Comparison of ENCODE assay signal across 8 mouse cellular contexts in the genomic region with DNA sequence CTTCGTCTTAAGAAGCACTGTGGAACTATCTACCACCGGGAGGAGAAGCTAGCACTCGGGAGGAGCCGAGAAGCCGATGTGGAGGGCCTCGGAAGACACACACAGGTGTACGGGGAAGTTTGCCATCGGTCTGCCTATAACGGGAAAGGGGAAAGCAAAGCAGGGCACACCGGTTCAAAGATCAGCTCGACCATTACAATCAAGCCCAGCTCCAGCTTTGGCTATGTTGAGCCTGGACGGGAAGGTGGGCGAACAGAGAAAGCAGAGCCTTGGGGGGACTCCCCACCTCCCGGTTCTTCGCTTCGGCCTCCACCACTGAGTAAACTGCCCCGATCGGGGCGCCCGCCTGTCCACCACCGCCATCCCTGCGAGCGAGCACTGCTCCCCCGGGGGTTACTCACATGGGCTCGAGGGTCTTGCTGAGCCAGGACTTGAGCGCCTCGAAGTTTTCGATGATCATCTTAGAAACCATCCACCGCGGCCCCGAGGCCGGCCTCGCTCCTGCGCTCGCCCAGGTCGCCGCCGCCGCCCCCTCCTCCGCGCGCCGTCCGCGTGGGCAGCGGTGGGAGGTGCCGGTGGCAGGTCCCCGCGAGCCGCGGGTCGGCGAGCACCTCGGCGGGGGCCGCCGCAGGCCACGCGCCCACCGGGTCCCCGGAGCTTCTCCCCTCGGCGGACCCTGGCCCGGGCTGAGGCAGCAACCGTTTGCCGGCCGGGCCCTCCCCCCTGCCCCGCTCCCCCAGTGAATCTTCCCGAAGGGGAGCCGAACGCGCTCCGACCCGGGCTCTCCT. TPM values are rescaled to one million over a fixed set of nuclear protein-coding genes. Genes with fewer than 3 reads are reported as not detected.
A peak's percentile ranks its signal among the peaks of the same experiment; 100 is the strongest.
DNase-seq lines count a peak whose midpoint lies in the region; ATAC-seq and TF ChIP-seq lines count a peak whose summit lies in the region.

No protein-coding gene starts in this region.

- H3K4me3 ChIP-seq in G1E (ENCODE audit: low read depth, low read length), result peak overlapping the region; percentile 86
- H3K4me3 ChIP-seq in embryonic facial prominence, embryonic 12.5 days, result peak overlapping the region; percentile 98
- peak overlapping the region; percentile 80 for H3K4me3 ChIP-seq in macrophage (ENCODE audit: inconsistent target)

- H3K9me3 ChIP-seq in G1E (replicated peaks), result no peaks in the 10 kb centered on the region
- no peaks in the 10 kb centered on the region for H3K9me3 ChIP-seq in embryonic facial prominence, embryonic 12.5 days

- peaks cover 51% of the 10 kb centered on the region for H3K79me2 ChIP-seq in macrophage (ENCODE audit: inconsistent target)

- no peak for TF ChIP-seq CTCF in G1E (IDR thresholded peaks at IDR 0.05; ENCODE audit: low read depth, low read length)

- H3K36me3 ChIP-seq in G1E (replicated peaks), result peaks cover 20% of the 10 kb centered on the region
- H3K36me3 ChIP-seq in embryonic facial prominence, embryonic 12.5 days, result no peaks in the 10 kb centered on the region
- H3K36me3 ChIP-seq in macrophage (ENCODE audit: inconsistent target), result no peaks in the 10 kb centered on the region

- H3K27me3 ChIP-seq in G1E (ENCODE audit: insufficient read depth, low read length), result no peaks in the 10 kb centered on the region
- H3K27me3 ChIP-seq in embryonic facial prominence, embryonic 12.5 days, result no peaks in the 10 kb centered on the region

- H3K27ac ChIP-seq in embryonic facial prominence, embryonic 12.5 days, result peak overlapping the region; percentile 96
- peak overlapping the region; percentile 59 for H3K27ac ChIP-seq in macrophage

- peaks cover 41% of the 10 kb centered on the region for H3K4me1 ChIP-seq in G1E (ENCODE audit: insufficient read depth, low read depth, low read length)
- peaks cover 12% of the 10 kb centered on the region for H3K4me1 ChIP-seq in embryonic facial prominence, embryonic 12.5 days

- under 1% methylated on average over 68 of the region's 74 CpGs for WGBS in embryonic facial prominence, embryonic 12.5 days
- WGBS in macrophage (ENCODE audit: missing documents), result 1% methylated on average over 74 of the region's 74 CpGs

- H3K4me2 ChIP-seq in embryonic facial prominence, embryonic 12.5 days (replicated peaks), result peak overlapping the region; percentile 77

- ATAC-seq in G1E (ENCODE audit: extremely low read depth, insufficient number of reproducible peaks, low FRiP score, poor library complexity, severe bottlenecking), result peak; percentile 17; the same call in 1 of the 2 replicates
- peak; percentile 80 for ATAC-seq in embryonic facial prominence, embryonic 12.5 days (ENCODE audit: insufficient number of reproducible peaks, insufficient read depth, low FRiP score, low TSS enrichment)
- peak; percentile 10 to 16; a peak in 3 of 4 replicates for ATAC-seq in hematopoietic stem cell, adult 5-6 weeks (replicated peaks in 1 of 2; ENCODE audit: insufficient read depth in 1 of 2, low FRiP score in 2 of 2, low TSS enrichment in 1 of 2, low read depth in 1 of 2, poor library complexity in 2 of 2, severe bottlenecking in 2 of 2)

- H3K9ac ChIP-seq in embryonic facial prominence, embryonic 12.5 days, result peak overlapping the region; percentile 98

- peak; percentile 3 to 6 for DNase-seq in gastrocnemius, adult 8-10 months (ENCODE audit: low spot score in 2 of 2)
- DNase-seq in gastrocnemius, adult 18-20 months (ENCODE audit: low spot score), result no peak
- DNase-seq in G1E (ENCODE audit: low spot score), result peak; percentile 62
- DNase-seq in layer of hippocampus, adult 9-11 months, result peak; percentile 24
- DNase-seq in spleen, adult 12 weeks (ENCODE audit: low spot score), result peak; percentile 34

RNA-seq across cellular contexts. Expression of gene Rbm26, which starts 0.6 kb away (rescaled TPM):
- total RNA-seq in gastrocnemius, adult 8-10 months (2022), result 10 to 100 TPM; 15.7 to 18.0 (median 16.6) TPM
- 10 to 100 TPM; 15.9 to 18.2 TPM for total RNA-seq in gastrocnemius, adult 18-20 months (2021)
- 202 and 223 TPM in 2 replicates for total RNA-seq in G1E (2014; fragmentation: Nextera tagmentation)
- total RNA-seq in G1E (2017), result 81.0 and 94.8 TPM in 2 replicates
- polyA plus RNA-seq in G1E (2012), result 19.1 and 25.6 TPM in 2 replicates
- 51.0 and 51.1 TPM in 2 replicates for polyA plus RNA-seq in embryonic facial prominence, embryonic 12.5 days (2016; fragmentation: Nextera tagmentation; extraction: Ambion mirVana)
- 97.7 and 104 TPM in 2 replicates for total RNA-seq in hematopoietic stem cell, adult 5-6 weeks (2017)
- 100 to 1,000 TPM; 131 to 287 (median 212) TPM for total RNA-seq in macrophage (2018; cell fraction: chromatin; rRNA removed)
- 10 to 100 TPM; 16.6 to 29.7 (median 21.4) TPM for total RNA-seq in macrophage (2018; cell fraction: cytosol; rRNA removed)
- 100 to 1,000 TPM in 22 of 26 experiments, 10 to 100 TPM in 4; 79.1 to 234 (median 142) TPM for total RNA-seq in macrophage (2018; cell fraction: nucleus; rRNA removed)
- 19.9 to 27.6 TPM (median 21.9 TPM) in 3 replicates for polyA plus RNA-seq in macrophage (2018)

Comparison
In these comparisons a context has a peak if more than half of its experiments do, and no peak if none do; other contexts are left out.
1. ATAC-seq: peak in every context shown above with its lines; median percentile 80 in embryonic facial prominence, embryonic 12.5 days; 17 in G1E; 13 in hematopoietic stem cell, adult 5-6 weeks.